Mouse (Mus musculus) cerebellum, adult 9-11 months (tissue): Measurements from ENCODE around the gene Tsnaxip1.
"Not testable (repeated sequence)": the region's sequence is repeated elsewhere in the genome, so short reads cannot be mapped to it uniquely, and the experiment has no call there.

Experiments
- DNase-seq: peaks from one replicate; pipeline ENCODE4 v3.0.0; 2022

Tsnaxip1 gene

DNA sequence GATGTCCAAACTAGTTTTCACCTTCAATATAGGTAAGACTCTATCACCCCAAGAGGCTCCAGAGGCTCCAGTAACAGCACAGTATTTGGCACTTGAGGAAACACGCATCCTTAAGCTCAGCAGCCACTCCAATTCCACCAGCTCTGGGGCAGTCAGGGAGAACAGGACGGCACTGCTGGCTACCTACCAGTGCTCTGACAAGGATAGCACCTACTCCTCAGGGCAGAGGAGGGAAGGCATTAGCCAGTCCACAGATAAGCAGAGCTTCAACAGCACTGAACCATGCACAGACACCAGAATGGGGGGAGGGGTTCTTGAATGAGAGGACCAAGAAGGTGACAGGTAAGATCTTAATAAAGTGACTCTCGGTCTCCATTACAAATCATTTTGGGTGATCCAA lies 7.9 kb upstream of the Tsnaxip1 start:
- DNase-seq = no peak

GRCm38 (mm10) chr8:105820925-105821324 lies 6.6 kb upstream of the Tsnaxip1 start:
- DNase-seq = no peak

GRCm38 (mm10) chr8:105825506-105825905 lies 2.0 kb upstream of the Tsnaxip1 start:
- DNase-seq = no peak

- no peak for DNase-seq
These were observed 1.2 kb upstream of the Tsnaxip1 start for GRCm38 (mm10) chr8:105826379-105826778.

- not testable (repeated sequence) for DNase-seq
These were observed 6.2 kb downstream of the Tsnaxip1 start for GRCm38 (mm10) chr8:105833740-105834139.

- peak; percentile 41 for DNase-seq
These were observed 7.8 kb downstream of the Tsnaxip1 start for GRCm38 (mm10) chr8:105835318-105835717.

GRCm38 (mm10) chr8:105836991-105837390 lies 9.5 kb downstream of the Tsnaxip1 start:
- peak; percentile 38 for DNase-seq

GRCm38 (mm10) chr8:105839209-105839608 lies 11.7 kb downstream of the Tsnaxip1 start:
- no peak for DNase-seq

GRCm38 (mm10) chr8:105846678-105847077 lies 19.1 kb downstream of the Tsnaxip1 start:
- no peak for DNase-seq

- no peak for DNase-seq
These were observed 22.5 kb downstream of the Tsnaxip1 start for GRCm38 (mm10) chr8:105850014-105850413.

DNA sequence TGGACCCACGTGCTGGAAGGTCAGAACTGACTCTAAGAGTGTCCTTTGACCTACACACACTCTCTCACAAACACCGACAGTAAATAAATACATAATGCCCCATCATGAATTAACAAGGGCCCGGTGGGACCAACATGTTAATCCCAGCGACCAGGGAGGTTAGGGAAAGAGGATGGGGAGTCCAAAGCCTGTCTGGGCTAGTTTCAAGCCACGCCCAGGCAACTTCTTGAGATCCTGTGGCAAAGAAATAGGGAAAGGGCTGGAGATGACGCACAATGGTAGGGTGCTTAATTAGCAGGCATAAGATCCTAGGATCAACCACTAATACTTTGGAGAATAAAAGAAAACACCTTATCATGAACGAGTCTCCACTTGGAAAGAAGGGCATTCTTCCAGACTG lies 23.1 kb downstream of the Tsnaxip1 start:
- no peak for DNase-seq

- peak; percentile 84 for DNase-seq
These were observed 24.2 kb downstream of the Tsnaxip1 start for GRCm38 (mm10) chr8:105851651-105852143.

- no peak for DNase-seq
These were observed 24.7 kb downstream of the Tsnaxip1 start for GRCm38 (mm10) chr8:105852146-105852729.

GRCm38 (mm10) chr8:105853178-105853577 lies 25.6 kb downstream of the Tsnaxip1 start, which contains the start of gene Cenpt:
Gene Cenpt (minus strand): TSS chr8:105853278.
- no peak for DNase-seq

- DNase-seq = peak; percentile 63
These were observed 26.8 kb downstream of the Tsnaxip1 start for GRCm38 (mm10) chr8:105854303-105854702.

DNA sequence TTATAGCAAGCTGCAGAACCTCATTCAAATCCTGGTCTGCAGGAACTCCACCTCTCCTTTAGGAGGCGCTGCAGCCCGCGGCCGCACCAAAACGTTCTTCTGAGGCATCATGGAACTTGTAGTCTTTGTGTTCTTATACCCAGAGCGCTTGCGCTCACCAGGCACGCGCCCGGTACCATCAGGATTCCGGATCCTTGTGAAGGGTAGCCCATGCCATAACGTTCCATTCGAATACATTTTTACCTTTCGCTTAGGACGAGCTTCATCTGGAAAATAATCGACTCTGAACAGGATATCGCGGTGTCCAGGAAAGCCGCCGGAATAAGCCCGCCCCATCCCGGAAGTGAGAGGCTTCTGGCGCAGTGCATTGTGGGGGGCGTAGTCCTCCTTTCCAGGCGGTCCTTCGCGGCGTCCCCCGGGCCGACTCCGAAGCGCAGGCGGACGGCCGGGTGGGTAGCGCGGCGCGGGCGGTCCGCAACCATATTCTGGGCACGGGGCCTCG lies 27.2 kb downstream of the Tsnaxip1 start, which contains the start of gene Thap11:
Thap11 (plus strand) TSS at position 418 of the 502 bp plus-strand sequence.
- peak; percentile 91 for DNase-seq

DNA sequence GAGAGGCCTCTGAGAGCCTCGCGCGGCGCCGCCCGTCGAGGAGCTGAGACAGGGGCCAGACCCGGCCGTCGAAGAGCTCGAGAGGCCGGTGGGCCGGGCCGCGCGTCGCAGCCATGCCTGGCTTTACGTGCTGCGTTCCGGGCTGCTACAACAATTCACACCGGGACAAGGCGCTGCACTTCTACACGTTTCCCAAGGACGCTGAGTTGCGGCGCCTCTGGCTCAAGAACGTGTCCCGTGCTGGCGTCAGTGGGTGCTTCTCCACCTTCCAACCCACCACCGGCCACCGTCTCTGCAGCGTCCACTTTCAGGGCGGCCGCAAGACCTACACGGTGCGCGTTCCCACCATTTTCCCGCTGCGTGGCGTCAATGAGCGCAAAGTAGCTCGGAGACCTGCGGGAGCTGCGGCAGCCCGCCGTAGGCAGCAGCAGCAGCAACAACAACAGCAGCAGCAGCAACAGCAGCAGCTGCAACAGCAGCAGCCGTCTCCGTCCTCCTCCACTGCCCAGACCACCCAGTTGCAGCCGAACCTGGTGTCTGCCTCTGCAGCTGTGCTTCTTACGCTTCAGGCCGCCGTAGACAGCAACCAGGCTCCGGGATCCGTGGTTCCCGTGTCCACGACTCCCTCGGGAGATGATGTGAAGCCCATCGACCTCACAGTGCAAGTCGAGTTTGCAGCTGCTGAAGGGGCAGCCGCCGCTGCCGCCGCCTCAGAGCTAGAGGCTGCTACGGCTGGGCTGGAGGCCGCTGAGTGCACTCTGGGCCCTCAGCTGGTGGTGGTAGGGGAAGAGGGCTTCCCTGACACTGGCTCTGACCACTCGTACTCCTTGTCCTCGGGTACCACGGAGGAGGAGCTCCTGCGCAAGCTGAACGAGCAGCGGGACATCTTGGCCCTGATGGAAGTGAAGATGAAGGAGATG lies 28.0 kb downstream of the Tsnaxip1 start:
- DNase-seq = peak; percentile 70

DNA sequence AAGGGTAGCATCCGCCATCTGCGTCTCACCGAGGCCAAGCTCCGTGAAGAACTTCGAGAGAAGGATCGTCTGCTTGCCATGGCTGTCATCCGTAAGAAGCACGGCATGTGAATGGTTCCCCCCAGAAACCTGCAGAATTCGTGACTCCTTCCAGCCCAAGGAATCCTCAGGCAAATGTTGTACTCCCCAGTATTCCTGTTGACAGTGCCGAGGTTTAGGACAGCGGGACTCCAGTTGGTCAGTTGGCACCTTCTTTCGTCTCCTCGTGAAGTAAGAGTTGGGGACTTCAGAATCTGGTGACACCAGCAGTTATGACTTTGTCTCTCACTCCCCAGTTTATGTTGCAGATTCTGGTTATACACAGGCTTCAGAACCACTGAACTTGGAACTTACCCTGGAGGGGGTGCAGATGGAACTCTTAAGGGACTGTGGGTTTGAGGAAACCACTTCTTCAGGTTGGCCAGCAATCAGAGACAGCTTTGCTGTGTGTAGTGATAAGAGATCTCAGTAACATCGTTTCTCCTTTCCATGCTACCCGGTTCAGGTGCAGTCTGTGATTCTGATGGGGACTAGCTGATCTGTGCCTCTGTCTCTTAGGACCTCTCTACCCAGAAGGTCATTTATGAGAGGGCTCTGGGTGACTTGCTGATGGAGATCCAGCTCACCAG lies 28.8 kb downstream of the Tsnaxip1 start:
- peak; percentile 66 for DNase-seq

DNA sequence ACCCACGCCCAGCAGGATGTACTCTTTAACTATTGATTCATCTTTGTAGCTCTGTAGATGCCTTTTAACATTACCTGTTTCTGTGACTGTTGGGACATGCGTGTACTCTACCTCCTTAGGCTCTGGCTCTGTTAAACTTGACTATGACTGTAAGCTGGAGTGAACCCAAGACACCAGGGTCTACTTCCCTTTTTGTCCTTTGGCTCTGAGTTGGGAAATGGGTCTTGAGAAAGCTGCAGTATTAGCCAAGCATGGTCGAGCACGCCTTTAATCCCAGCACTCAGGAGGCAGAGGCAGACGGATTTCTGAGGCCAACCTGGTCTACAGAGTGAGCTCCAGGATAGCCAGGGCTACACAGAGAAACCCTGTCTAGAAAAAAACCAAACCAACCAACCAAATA lies 31.0 kb downstream of the Tsnaxip1 start:
- DNase-seq = no peak

- DNase-seq = no peak
These were observed 31.8 kb downstream of the Tsnaxip1 start for GRCm38 (mm10) chr8:105859314-105859713.

- DNase-seq = peak; percentile 97
These were observed 32.8 kb downstream of the Tsnaxip1 start, which contains the start of gene Nutf2 for GRCm38 (mm10) chr8:105860143-105860981. Gene Nutf2 (plus strand): TSS chr8:105860580.

GRCm38 (mm10) chr8:105861951-105862350 lies 34.4 kb downstream of the Tsnaxip1 start:
- no peak for DNase-seq
